Mouse (Mus musculus) G1E (cell line): ENCODE results near the gene Gm42878. TPM values are rescaled to one million over a fixed set of nuclear protein-coding genes. Genes with fewer than 3 reads are reported as not detected.
"Not testable (repeated sequence)": the region's sequence is repeated elsewhere in the genome, so short reads cannot be mapped to it uniquely, and the experiment has no call there.

Experiments used
- ATAC-seq: 2 replicates; pipeline ENCODE4 v1.8.0; 2016; ENCODE audit warnings: mild to moderate bottlenecking; ENCODE audit not compliant: insufficient number of reproducible peaks, poor library complexity, low FRiP score, severe bottlenecking; ENCODE audit errors: extremely low read depth
- DNase-seq: peaks from one replicate; pipeline ENCODE4 v3.0.0; 2012; ENCODE audit warnings: low spot score
- H3K27me3 ChIP-seq: 2 replicates; pipeline ENCODE4 v1.6.1; 2012; ENCODE audit warnings: mild to moderate bottlenecking, low read length, inconsistent platforms; ENCODE audit not compliant: insufficient read depth
- H3K36me3 ChIP-seq: replicated peaks from 2 replicates; pipeline ENCODE3; 2012; ENCODE audit warnings: mild to moderate bottlenecking, inconsistent platforms
- H3K4me1 ChIP-seq: 2 replicates; pipeline ENCODE4 v1.6.1; 2012; ENCODE audit warnings: low read depth, low read length, inconsistent platforms, mixed read lengths; ENCODE audit not compliant: insufficient read depth
- H3K4me3 ChIP-seq: 2 replicates; pipeline ENCODE4 v1.5.1; 2012; ENCODE audit warnings: low read depth, mild to moderate bottlenecking, inconsistent platforms, low read length, moderate library complexity, mixed read lengths
- H3K9me3 ChIP-seq: replicated peaks from 2 replicates; pipeline ENCODE4 v1.6.1; 2012; ENCODE audit warnings: inconsistent platforms
- CTCF ChIP-seq: IDR thresholded peaks from 2 replicates; pipeline ENCODE4 v1.5.1; 2012; ENCODE audit warnings: low read depth, low read length, inconsistent platforms, mixed read lengths
- GATA1 ChIP-seq: IDR thresholded peaks from 2 replicates; pipeline ENCODE4 v1.6.1; 2012; ENCODE audit warnings: borderline replicate concordance, low read length, inconsistent platforms, mixed read lengths
- GATA2 ChIP-seq: IDR thresholded peaks from 2 replicates; pipeline ENCODE4 v1.6.1; 2012; ENCODE audit warnings: low read depth, low read length, inconsistent platforms, borderline replicate concordance
- POLR2AphosphoS5 ChIP-seq: IDR thresholded peaks from 2 replicates; pipeline ENCODE4 v1.6.1; 2012; ENCODE audit warnings: low read depth, low read length, inconsistent platforms; ENCODE audit not compliant: insufficient replicate concordance
- TAL1 ChIP-seq: conservative IDR thresholded peaks from 2 replicates; pipeline ENCODE4 v1.6.1; 2012; ENCODE audit warnings: low read depth, low read length, inconsistent platforms, mixed read lengths
- polyA plus RNA-seq: library from polyadenylated mRNA; stranded (reverse); fragments of >175 nt; gene quantifications from 2 replicates; pipeline ENCODE4 v1.2.3, GENCODE M21; 2012
- total RNA-seq, 2 experiments: library from RNA; stranded (forward) in 1 of 2; stranded (reverse) in 1 of 2; fragments of 200-1000 nt in 1 of 2; fragments of >200 nt in 1 of 2; fragmentation: Nextera tagmentation in 1 of 2; gene quantifications; 2 replicates each; pipeline ENCODE4 v1.2.3; 2014 to 2017

Gm42878 gene
- total and polyA plus RNA-seq, 3 experiments, result not detected

GRCm38 (mm10) chr5:121510009-121510408 is 35.3 kb downstream of the Gm42878 start:
- Histone ChIP-seq H3K4me1 (no peaks in the 10 kb centered on the region), H3K9me3 (no peaks in the 10 kb centered on the region), H3K27me3 (peaks cover 18% of the 10 kb centered on the region), H3K36me3 (no peaks in the 10 kb centered on the region), H3K4me3 (no peak overlapping the region)
- DNase-seq (no peak), ATAC-seq (no peak)
- TF ChIP-seq TAL1 (no peak), CTCF (no peak), GATA1 (no peak)

- no peak for TF ChIP-seq POLR2AphosphoS5
- no peak for TF ChIP-seq CTCF
- no peak for TF ChIP-seq GATA1
- no peak for TF ChIP-seq TAL1
- H3K4me3 ChIP-seq, result no peak overlapping the region
- no peaks in the 10 kb centered on the region for H3K36me3 ChIP-seq
- no peaks in the 10 kb centered on the region for H3K9me3 ChIP-seq
- DNase-seq, result no peak
- H3K27me3 ChIP-seq, result peaks cover 27% of the 10 kb centered on the region
- no peaks in the 10 kb centered on the region for H3K4me1 ChIP-seq
- no peak for ATAC-seq
Measured at GRCm38 (mm10) chr5:121506846-121507245, 38.4 kb downstream of the Gm42878 start.

- H3K9me3 ChIP-seq, result no peaks in the 10 kb centered on the region
- no peak for DNase-seq
Measured at GRCm38 (mm10) chr5:121503231-121503630, 42.1 kb downstream of the Gm42878 start, which contains the start of gene Adam1b. TSS of gene Adam1b (minus strand) at chr5:121503435.

GRCm38 (mm10) chr5:121501424-121501996 is 43.8 kb downstream of the Gm42878 start:
- not testable (repeated sequence) for ATAC-seq, DNase-seq, H3K4me3 ChIP-seq

More at GRCm38 (mm10) chr5:121503231-121503630, 42.1 kb downstream of the Gm42878 start, which contains the start of gene Adam1b:
- H3K36me3 ChIP-seq, result no peaks in the 10 kb centered on the region
- H3K4me1 ChIP-seq, result 0 out of 2 replicates have a peak, but pooled peaks cover 4% of the 10 kb centered on the region
- TF ChIP-seq TAL1, result no peak
- no peak for TF ChIP-seq GATA2
- no peak for ATAC-seq
- peaks cover 39% of the 10 kb centered on the region for H3K27me3 ChIP-seq
- no peak within 1 kb of the TSS for H3K4me3 ChIP-seq

GRCm38 (mm10) chr5:121500719-121501118 is 44.6 kb downstream of the Gm42878 start:
- Histone ChIP-seq H3K4me3 (no peak overlapping the region), H3K4me1 (0 out of 2 replicates have a peak, but pooled peaks cover 4% of the 10 kb centered on the region), H3K36me3 (no peaks in the 10 kb centered on the region), H3K27me3 (peaks cover 37% of the 10 kb centered on the region), H3K9me3 (no peaks in the 10 kb centered on the region)
- no peak for TF ChIP-seq POLR2AphosphoS5
- TF ChIP-seq GATA2, result no peak
- no peak for DNase-seq
- ATAC-seq, result no peak

More at GRCm38 (mm10) chr5:121501424-121501996, 43.8 kb downstream of the Gm42878 start:
- not testable (repeated sequence) for H3K36me3 ChIP-seq, H3K9me3 ChIP-seq, H3K4me1 ChIP-seq
- peaks cover 37% of the 10 kb centered on the region for H3K27me3 ChIP-seq

- TF ChIP-seq TAL1, result no peak
- TF ChIP-seq GATA1, result no peak
- no peak for TF ChIP-seq POLR2AphosphoS5
- no peak for TF ChIP-seq CTCF
- TF ChIP-seq GATA2, result no peak
- no peaks in the 10 kb centered on the region for H3K36me3 ChIP-seq
- ATAC-seq (no peak), DNase-seq (no peak)
- H3K9me3 ChIP-seq, result no peaks in the 10 kb centered on the region
- H3K4me3 ChIP-seq, result no peak overlapping the region
- H3K27me3 ChIP-seq, result peaks cover 18% of the 10 kb centered on the region; the same call in 1 of the 2 replicates
- no peaks in the 10 kb centered on the region for H3K4me1 ChIP-seq
Measured at GRCm38 (mm10) chr5:121493305-121493704, 52.0 kb downstream of the Gm42878 start.

GRCm38 (mm10) chr5:121484801-121485200 is 60.5 kb downstream of the Gm42878 start:
- H3K4me3 ChIP-seq, result no peak overlapping the region
- ATAC-seq (no peak), DNase-seq (no peak)
- peaks cover 3% of the 10 kb centered on the region for H3K4me1 ChIP-seq
- TF ChIP-seq GATA1 (no peak), GATA2 (no peak), CTCF (no peak), TAL1 (no peak), POLR2AphosphoS5 (no peak)
- no peaks in the 10 kb centered on the region for H3K36me3 ChIP-seq
- peaks cover 20% of the 10 kb centered on the region for H3K27me3 ChIP-seq
- no peaks in the 10 kb centered on the region for H3K9me3 ChIP-seq
